Mouse (Mus musculus): ENCODE data around the gene Tmem164.

Tmem164 gene

GRCm38 (mm10) chrX:142688509-142688908 lies 7.3 kb downstream of the Tmem164 start:
- DNase-seq (ENCODE audit: low spot score in 2 of 2): no peak

GRCm38 (mm10) chrX:142693256-142693655 lies 12.1 kb downstream of the Tmem164 start:
- DNase-seq (ENCODE audit: low spot score in 2 of 2): no peak

- DNase-seq (ENCODE audit: low spot score in 2 of 2): no peak
Observed at GRCm38 (mm10) chrX:142694338-142694737, 13.1 kb downstream of the Tmem164 start.

DNA sequence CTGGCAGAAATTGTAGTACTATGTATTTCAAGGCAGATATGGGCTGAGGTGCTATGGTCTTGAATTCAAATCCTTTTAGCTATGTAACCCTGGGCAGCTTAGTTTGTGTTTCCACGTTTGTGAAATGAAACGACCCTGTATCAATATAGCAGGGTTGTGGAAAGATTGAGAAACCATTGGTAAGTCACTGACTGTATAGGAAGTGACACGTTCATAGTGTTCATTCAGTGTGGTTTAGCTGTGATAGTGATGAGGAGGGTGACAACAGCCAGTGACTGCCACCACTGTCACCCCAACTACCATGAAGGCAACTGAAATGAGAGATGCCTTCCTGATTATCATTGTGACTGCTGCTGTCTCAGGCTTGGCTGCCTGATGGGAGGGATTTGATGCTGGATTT lies 13.7 kb downstream of the Tmem164 start:
- no peak for DNase-seq (ENCODE audit: low spot score in 2 of 2)

DNA sequence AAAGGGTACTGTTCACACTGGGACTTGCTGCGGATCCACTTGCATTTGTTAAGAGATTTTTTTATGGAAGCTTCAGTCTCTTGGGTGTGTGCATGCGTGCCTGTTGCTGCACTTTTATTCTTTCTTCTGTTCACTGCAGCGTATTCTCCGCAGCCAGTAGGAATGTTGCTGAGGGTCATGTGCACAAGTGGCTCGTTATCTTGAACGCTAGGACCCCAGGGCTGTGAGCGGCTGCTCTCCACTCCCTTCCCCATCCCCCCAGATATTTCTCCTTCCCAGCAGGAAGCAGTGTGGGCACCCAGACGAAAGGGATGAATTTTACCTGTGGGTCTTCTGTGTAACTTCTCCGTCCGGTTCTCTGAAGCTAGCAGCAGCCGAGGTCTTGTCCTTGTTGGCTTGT lies 15.6 kb downstream of the Tmem164 start:
- no peak for DNase-seq (ENCODE audit: low spot score in 2 of 2)

DNA sequence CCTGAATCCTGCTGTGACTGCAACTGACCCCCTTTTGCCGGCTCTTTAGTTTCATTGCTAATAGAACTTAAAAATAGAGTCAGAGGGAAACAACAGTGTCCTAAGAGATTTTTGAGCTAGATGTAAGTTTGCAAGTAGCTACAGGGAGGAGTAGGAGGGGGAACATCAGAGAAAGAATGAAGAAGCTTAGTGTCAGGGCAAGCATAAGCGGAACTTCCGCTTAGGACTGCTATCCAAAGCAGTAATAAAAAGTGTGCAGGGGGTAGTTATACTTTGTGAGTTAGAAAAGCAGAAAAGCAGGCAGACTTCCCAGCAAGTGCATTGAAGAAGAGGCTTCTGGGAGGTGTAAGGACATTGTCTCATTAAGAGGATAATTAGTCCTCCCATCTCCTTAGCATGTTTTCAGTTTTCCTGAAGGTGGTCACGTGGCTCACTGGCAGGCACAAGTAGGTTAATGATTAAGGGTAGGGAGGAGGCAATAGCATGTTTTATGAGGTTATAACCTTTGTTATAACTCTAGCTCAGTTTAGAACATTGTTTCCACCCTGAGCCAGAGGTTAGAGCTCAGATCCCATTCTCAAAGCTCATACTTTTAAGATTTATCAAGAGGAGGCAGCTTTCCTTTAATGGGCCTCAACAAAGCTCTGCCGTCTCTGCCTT lies 16.5 kb downstream of the Tmem164 start:
- DNase-seq (ENCODE audit: low spot score in 2 of 2): no peak

- no peak for DNase-seq (ENCODE audit: low spot score in 2 of 2)
Observed at GRCm38 (mm10) chrX:142698212-142698611, 17.0 kb downstream of the Tmem164 start.

GRCm38 (mm10) chrX:142702094-142702493 lies 20.9 kb downstream of the Tmem164 start:
- no peak for DNase-seq (ENCODE audit: low spot score in 2 of 2)

DNA sequence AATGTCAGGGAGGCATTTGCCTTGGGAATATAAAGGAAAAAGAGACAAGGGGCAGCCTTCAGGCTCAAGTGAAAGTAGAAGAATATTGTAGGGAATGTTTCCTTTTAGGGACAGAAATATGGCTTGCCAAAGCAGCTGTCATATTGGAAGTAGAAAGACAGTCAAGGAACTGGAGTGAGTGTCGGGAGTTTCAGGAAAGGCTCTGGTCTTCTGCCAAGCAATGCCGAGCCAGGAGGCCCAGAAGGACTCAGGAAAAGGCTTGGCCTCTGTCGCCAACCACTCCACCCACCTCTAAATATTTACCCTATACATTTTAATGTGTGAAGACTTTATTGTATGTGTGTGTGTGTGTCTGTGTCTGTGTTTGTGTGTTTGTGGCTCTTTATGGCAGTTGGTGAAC lies 21.4 kb downstream of the Tmem164 start:
- DNase-seq (ENCODE audit: low spot score in 2 of 2): no peak

GRCm38 (mm10) chrX:142703953-142704352 lies 22.7 kb downstream of the Tmem164 start:
- no peak for DNase-seq (ENCODE audit: low spot score in 2 of 2)

GRCm38 (mm10) chrX:142708257-142708656 lies 27.1 kb downstream of the Tmem164 start:
- no peak for DNase-seq (ENCODE audit: low spot score in 2 of 2)

DNA sequence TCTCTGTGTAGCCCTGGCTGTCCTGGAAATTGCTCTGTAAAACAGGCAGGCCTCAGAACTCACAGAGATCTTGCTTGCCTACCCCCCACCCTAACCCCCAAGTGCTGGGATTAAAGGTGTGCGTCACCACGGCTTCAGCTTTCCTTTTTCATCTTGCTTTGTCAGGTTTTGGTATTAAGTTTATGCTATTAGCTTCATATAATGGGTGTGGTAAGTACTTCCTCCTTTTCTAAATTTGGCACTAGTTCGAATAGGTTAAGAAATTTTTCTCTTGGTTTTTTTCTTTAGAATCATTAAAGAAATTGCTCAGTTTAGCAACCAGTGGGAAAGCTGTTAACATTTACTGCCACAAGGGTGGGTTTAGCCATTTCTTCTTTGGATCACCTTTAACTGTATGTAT lies 34.8 kb downstream of the Tmem164 start:
- DNase-seq (ENCODE audit: low spot score in 2 of 2): no peak

DNA sequence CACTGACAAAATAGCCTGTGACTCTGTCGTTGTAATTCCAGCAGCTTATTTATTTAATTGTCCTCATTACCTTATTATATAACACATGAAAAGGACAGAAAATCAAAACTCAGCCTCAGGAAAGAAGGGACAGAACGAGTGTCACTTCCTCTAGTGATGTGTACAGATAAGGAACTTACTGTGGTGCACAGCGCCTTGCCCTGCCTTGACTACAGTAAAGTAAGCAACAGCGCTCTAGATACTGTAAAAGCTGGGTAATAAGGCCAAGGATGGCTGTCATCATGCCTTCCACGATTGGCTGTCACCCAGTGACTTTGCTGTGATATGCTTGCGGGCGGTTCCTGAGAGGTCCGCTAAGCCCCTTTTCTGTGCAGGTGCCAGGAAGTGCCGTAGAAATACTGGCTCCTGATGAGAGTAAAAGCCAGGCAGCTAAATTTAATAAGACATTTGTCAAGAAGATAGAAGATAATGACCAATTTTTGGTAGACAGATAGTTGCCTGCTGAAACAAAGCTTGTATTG lies 36.8 kb downstream of the Tmem164 start:
- no peak for DNase-seq (ENCODE audit: low spot score in 2 of 2)

- no peak for DNase-seq (ENCODE audit: low spot score in 2 of 2)
Observed at GRCm38 (mm10) chrX:142718759-142719158, 37.6 kb downstream of the Tmem164 start.

- DNase-seq (ENCODE audit: low spot score in 2 of 2): no peak
Observed at GRCm38 (mm10) chrX:142721897-142722296, 40.7 kb downstream of the Tmem164 start.

- DNase-seq (ENCODE audit: low spot score in 2 of 2): no peak
Observed at GRCm38 (mm10) chrX:142724203-142724602, 43.0 kb downstream of the Tmem164 start.

DNA sequence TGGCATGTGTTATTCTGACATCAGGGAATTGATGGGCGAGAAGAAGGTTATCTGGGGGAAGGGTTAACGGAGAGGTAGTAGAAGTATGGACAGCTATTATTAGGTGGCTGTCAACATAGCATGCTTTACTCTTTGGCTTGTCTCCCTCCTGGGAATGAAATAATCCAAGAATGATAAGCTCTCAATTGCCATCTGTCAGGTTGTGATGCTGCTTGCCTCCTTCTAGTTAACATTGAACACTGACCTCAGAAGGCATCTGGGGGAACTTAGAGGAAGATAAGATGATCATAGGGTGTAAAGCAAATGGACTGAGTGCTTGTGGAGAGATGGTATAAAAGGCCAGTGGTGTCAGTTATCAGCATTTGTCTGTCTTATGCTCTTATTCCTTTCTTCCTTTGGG lies 44.4 kb downstream of the Tmem164 start:
- no peak for DNase-seq (ENCODE audit: low spot score in 2 of 2)

GRCm38 (mm10) chrX:142726311-142726710 lies 45.1 kb downstream of the Tmem164 start:
- DNase-seq (ENCODE audit: low spot score in 2 of 2): no peak

DNA sequence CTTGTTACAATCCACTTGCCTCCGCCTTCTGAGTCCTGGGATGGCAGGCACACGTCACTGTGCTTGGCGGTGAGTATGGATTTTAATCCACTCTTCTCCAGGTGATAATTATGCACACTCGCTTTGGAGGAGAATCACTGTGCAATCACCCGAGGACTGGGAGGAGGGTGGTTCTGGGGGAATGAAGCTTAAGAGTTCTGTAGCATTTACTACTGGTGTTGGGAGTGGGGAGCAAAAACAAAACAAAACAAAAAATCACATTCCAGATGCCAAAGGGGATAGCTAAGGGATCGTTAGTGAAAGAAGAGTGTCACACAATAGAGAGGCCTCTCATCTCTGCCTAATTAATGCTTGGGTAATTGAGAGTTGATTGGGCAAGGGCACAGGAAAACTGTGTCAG lies 46.6 kb downstream of the Tmem164 start:
- DNase-seq (ENCODE audit: low spot score in 2 of 2): no peak

DNA sequence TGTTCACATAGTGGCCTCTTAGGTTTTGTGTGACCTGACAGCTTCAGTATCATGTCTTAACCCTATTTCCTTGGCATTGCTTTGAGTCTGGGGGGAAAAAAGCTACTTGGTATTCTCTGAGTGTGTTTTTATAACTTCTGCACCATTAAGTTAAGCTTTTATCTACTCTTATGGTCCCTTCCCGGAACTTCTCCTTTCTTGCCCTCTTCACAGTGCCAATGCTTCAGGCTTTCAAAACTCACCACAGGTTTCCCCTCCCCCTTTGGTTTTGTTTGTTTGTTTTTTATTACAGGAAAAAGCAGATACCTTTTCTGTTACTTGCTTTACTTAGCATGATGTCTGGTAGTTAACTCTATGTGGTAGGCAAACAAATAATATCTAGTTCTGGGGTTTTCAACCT lies 47.8 kb downstream of the Tmem164 start:
- DNase-seq (ENCODE audit: low spot score in 2 of 2): no peak

DNA sequence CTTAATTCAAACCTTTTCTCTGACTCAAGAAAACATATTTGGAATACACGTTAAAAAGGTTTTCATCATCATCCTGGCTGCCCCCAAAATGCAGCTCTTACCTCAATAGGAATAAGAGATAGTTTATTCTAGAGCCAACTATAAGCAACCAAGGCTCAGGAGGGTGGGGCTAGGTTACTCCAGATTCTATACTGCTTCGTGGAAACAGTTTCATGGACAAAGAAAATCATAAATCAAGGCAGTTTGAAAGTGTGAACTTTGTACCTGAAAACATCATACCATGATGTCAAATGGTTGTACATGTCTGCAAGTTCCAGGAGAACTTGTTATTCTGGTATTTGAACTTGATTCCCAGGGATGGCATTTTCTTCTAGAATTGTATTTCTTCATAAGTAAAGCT lies 48.3 kb downstream of the Tmem164 start:
- DNase-seq (ENCODE audit: low spot score in 2 of 2): no peak

DNA sequence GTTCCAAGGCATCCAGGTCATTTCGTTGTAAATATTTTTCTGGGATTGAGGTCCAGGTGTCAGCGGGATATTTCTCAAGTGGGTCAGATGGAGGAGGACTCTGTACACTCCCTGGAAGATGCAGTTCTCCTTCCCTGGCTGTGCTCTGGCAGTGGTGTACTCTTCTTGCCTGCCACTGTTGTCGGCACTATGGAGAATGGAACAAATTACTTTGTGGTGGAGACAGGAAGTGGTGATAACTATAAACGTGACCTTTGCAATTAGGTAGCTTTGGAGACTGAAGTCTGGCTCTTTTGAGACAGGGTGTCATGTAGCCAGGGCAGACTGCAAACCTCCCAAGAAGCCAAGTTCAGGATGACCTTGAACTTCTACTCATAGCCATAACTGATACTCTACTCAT lies 55.9 kb downstream of the Tmem164 start:
- DNase-seq (ENCODE audit: low spot score in 2 of 2): no peak

DNA sequence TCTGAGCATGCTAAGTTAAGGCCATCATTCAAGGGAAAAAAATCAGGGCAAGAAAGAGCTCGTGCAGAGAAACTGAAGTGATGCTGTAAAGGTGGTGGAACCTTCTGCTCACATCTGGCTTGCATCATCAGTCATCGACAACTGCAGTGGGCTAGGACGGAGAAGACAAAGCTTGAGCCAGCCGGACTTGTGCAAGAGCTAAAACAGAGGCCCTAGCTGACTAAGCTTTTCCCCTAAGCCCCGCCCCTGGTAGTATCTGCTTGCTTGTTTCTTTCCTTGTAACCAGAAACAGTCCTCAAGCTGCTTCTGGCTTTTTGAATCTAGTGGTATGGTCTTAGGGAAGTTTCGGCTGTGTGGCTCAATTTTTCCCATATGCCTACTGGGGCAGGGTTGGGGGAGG lies 56.5 kb downstream of the Tmem164 start:
- no peak for DNase-seq (ENCODE audit: low spot score in 2 of 2)

DNA sequence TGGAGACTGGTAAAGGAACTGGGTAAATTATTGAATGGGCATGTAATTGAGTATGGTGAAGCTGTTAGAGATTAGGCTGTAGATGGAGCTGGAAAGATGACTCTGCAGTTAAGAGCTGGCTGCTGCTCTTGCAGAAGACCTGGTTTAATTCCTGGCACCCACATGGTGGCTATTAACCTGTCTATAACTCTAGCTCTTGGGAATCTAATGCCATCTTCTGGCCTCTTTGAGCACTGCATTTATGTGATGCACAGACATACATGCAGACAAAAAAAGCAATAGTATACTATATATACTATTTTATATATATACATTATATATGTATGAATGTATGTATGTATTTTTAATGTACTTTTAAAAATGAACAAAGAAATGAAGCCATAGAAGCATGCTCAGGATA lies 66.2 kb downstream of the Tmem164 start:
- DNase-seq (ENCODE audit: low spot score in 2 of 2): no peak
